Mouse (Mus musculus) hindbrain, embryonic 13.5 days (tissue): ENCODE data around the gene Scaf1. TPM values are rescaled to one million over a fixed set of nuclear protein-coding genes. Genes with fewer than 3 reads are reported as not detected.

Experiments
- ATAC-seq: fragments of 200-750 bp; cut with Nextera tagmentation; 2 replicates; pipeline ENCODE4 v1.8.0; 2017; ENCODE audit warnings: moderate TSS enrichment; ENCODE audit not compliant: low FRiP score
- H3K27ac ChIP-seq: fragments of 300-500 bp; sonication (generic); 2 replicates; pipeline ENCODE4 v1.5.1; 2015; ENCODE audit warnings: inconsistent platforms, mild to moderate bottlenecking, moderate library complexity
- H3K27me3 ChIP-seq: fragments of 300-500 bp; sonication (generic); 2 replicates; pipeline ENCODE4 v1.6.1; 2015; ENCODE audit warnings: mild to moderate bottlenecking, inconsistent platforms
- H3K36me3 ChIP-seq: fragments of 300-500 bp; sonication (generic); 2 replicates; pipeline ENCODE4 v1.6.1; 2015; ENCODE audit warnings: mild to moderate bottlenecking, inconsistent platforms
- H3K4me1 ChIP-seq: fragments of 300-500 bp; sonication (generic); replicated peaks from 2 replicates; pipeline ENCODE4 v1.6.1; 2015; ENCODE audit warnings: inconsistent platforms
- H3K4me2 ChIP-seq: fragments of 300-500 bp; sonication (generic); 2 replicates; pipeline ENCODE4 v1.6.1; 2015; ENCODE audit warnings: inconsistent platforms, mild to moderate bottlenecking, moderate library complexity
- H3K4me3 ChIP-seq: fragments of 300-500 bp; sonication (generic); 2 replicates; pipeline ENCODE4 v1.5.1; 2015; ENCODE audit warnings: mild to moderate bottlenecking, inconsistent platforms
- H3K9ac ChIP-seq: fragments of 300-500 bp; sonication (generic); 2 replicates; pipeline ENCODE4 v1.6.1; 2015; ENCODE audit warnings: mild to moderate bottlenecking, inconsistent platforms
- H3K9me3 ChIP-seq: fragments of 300-500 bp; sonication (generic); 2 replicates; pipeline ENCODE4 v1.6.1; 2016; ENCODE audit warnings: inconsistent platforms
- WGBS: fragments of 180-500 bp; shearing (Covaris S2); methylation state at CpG from one replicate; pipeline ENCODE4 v1.1.7; 2015; 5-methylcytosine and 5-hydroxymethylcytosine counted together
- microRNA-seq: library from miRNA; unstranded; fragments of <30 nt; microRNA quantifications from one replicate; pipeline ENCODE4, GENCODE M21; 2016
- polyA plus RNA-seq: library from polyadenylated mRNA; unstranded; fragments of >200 nt; fragmentation: Nextera tagmentation; extraction: Ambion mirVana; gene quantifications from 2 replicates; pipeline ENCODE4 v1.2.1, GENCODE M21; 2015

Gene Scaf1
- polyA plus RNA-seq, 1 experiment from 2014 or later = 42.4 TPM

DNA sequence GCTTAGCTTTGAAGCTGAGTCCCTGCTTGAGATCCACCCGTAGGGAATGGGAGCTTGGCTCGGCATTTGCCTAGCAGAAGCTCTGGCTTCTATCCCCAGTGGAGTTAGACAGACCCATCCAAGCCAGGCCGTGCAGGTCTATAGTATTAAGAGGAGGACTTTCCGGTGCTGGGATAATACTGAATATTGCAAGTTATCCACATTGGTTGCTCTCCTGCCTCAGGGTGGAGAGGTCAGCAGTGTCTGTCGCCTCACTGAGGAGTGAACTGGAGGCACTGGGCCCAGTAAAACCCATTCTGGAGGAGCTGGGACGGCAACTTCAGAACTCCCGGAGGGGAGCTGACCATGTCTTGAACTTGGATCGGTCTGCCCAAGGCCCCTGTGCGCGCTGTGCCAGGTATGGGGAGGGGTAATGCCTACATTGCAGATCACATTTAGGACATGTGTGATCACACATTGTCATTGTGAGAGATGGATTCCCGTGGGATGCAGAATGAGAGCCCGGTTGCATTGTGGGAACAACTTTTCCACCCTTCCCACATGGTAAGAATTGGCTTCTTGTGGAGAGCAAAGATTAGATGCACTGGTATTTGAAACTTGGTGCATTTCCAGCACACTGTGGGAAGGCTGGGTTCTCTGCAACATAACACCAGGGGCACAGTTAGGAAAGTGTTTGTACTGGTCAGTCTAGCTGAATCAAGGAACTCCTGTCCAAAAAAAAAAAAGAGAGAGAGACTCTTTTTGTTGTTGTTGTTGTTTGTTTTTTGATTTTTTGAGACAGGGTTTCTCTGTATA is 61.9 kb downstream of the Scaf1 start:
- no peak for ATAC-seq
- Histone ChIP-seq H3K27me3 (peaks cover 40% of the 10 kb centered on the region), H3K36me3 (peaks cover 8% of the 10 kb centered on the region), H3K4me3 (no peak overlapping the region), H3K4me1 (peaks cover 28% of the 10 kb centered on the region), H3K27ac (no peak overlapping the region), H3K9ac (no peak overlapping the region), H3K4me2 (no peak overlapping the region), H3K9me3 (no peaks in the 10 kb centered on the region)
- WGBS = 82% methylated on average over 12 of the region's 12 CpGs

DNA sequence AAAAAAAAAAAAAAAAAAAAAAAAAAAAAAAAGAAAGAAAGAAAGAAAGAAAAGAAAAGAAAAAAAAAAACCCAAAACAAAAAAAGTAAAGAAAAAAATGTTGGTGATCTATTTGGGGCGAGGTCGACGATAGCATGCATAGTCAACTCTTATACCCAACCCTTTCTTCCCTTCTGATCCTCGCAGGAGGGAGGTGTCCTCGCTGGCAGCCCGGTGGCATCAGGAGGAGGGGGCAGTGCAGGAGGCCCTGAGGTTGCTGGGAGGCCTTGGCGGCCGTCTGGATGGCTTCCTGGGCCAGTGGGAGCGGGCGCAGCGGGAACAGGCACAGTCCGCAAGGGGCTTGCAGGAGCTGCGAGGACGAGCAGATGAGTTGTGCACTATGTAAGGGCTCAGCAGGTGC is 62.6 kb downstream of the Scaf1 start:
- H3K27me3 ChIP-seq = peaks cover 46% of the 10 kb centered on the region
- no peak for ATAC-seq
- 60% methylated on average over 14 of the region's 14 CpGs for WGBS

More for the DNA sequence above, 62.6 kb downstream of the Scaf1 start:
- H3K4me3 ChIP-seq = no peak overlapping the region
- no peak overlapping the region for H3K4me2 ChIP-seq
- H3K9ac ChIP-seq = no peak overlapping the region
- peaks cover 28% of the 10 kb centered on the region for H3K4me1 ChIP-seq
- peaks cover under 1% of the 10 kb centered on the region for H3K36me3 ChIP-seq
- H3K27ac ChIP-seq = no peak overlapping the region
- no peaks in the 10 kb centered on the region for H3K9me3 ChIP-seq

Small RNAs within 50 kb of the gene (microRNA-seq; reads per million reads assigned to microRNA genes)
- gene Mir7054 = not detected

Other genes with a start within 250 kb of the Scaf1 start
- gene Nup62, start 200.3 kb downstream of the Scaf1 start, polyA plus RNA-seq = 47.6 and 47.9 TPM in 2 replicates
- gene Il4i1, start 200.0 kb downstream of the Scaf1 start, polyA plus RNA-seq = 1.6 and 1.7 TPM in 2 replicates
- gene Atf5, start 199.7 kb downstream of the Scaf1 start, polyA plus RNA-seq = 3.5 and 4.2 TPM in 2 replicates
- gene Akt1s1, start 167.4 kb downstream of the Scaf1 start, polyA plus RNA-seq = 86.8 and 93.7 TPM in 2 replicates
- 108 and 112 TPM in 2 replicates for gene Tbc1d17, start 167.3 kb downstream of the Scaf1 start, polyA plus RNA-seq
- 34.1 and 35.8 TPM in 2 replicates for gene Pnkp, start 159.2 kb downstream of the Scaf1 start, polyA plus RNA-seq
- gene Ptov1, start 146.6 kb downstream of the Scaf1 start, polyA plus RNA-seq = 495 and 503 TPM in 2 replicates
- gene Med25, start 123.7 kb downstream of the Scaf1 start, polyA plus RNA-seq = 142 and 147 TPM in 2 replicates
- 19.3 and 19.8 TPM in 2 replicates for gene Fuz, start 120.3 kb downstream of the Scaf1 start, polyA plus RNA-seq
- 105 and 108 TPM in 2 replicates for gene Ap2a1, start 86.9 kb downstream of the Scaf1 start, polyA plus RNA-seq
- gene Tsks, start 73.2 kb downstream of the Scaf1 start, polyA plus RNA-seq = 0.17 TPM in 1 of 2 replicates, not detected in the other
- 52.2 and 56.3 TPM in 2 replicates for gene Cpt1c, start 41.5 kb downstream of the Scaf1 start, polyA plus RNA-seq
- 681 and 687 TPM in 2 replicates for gene Prmt1, start 29.8 kb downstream of the Scaf1 start, polyA plus RNA-seq
- gene Irf3, start 18.7 kb downstream of the Scaf1 start, polyA plus RNA-seq = 66.7 and 68.3 TPM in 2 replicates
- gene Bcl2l12, start 17.7 kb downstream of the Scaf1 start, polyA plus RNA-seq = 16.2 and 19.7 TPM in 2 replicates
- 11.5 and 15.4 TPM in 2 replicates for gene Rras, start 1.6 kb upstream of the Scaf1 start, polyA plus RNA-seq
- gene Prr12, start 36.5 kb upstream of the Scaf1 start, polyA plus RNA-seq = 13.8 and 14.5 TPM in 2 replicates
- gene Nosip, start 46.1 kb upstream of the Scaf1 start, polyA plus RNA-seq = 58.0 and 58.5 TPM in 2 replicates
- gene Prrg2, start 46.3 kb upstream of the Scaf1 start, polyA plus RNA-seq = 14.8 and 17.1 TPM in 2 replicates
- 93.8 and 103 TPM in 2 replicates for gene Rcn3, start 75.9 kb upstream of the Scaf1 start, polyA plus RNA-seq
- 26.9 and 28.3 TPM in 2 replicates for gene Fcgrt, start 87.5 kb upstream of the Scaf1 start, polyA plus RNA-seq
- gene Rps11, start 108.1 kb upstream of the Scaf1 start, polyA plus RNA-seq = 994 and 999 TPM in 2 replicates
- 770 and 846 TPM in 2 replicates for gene Rpl13a, start 112.4 kb upstream of the Scaf1 start, polyA plus RNA-seq
- 0.14 TPM in 1 of 2 replicates, not detected in the other for gene Gm45713, start 119.9 kb upstream of the Scaf1 start, polyA plus RNA-seq
- 1.4 and 1.6 TPM in 2 replicates for gene Flt3l, start 120.1 kb upstream of the Scaf1 start, polyA plus RNA-seq
- 85.6 and 94.4 TPM in 2 replicates for gene Pih1d1, start 137.9 kb upstream of the Scaf1 start, polyA plus RNA-seq
- gene Aldh16a1, start 138.2 kb upstream of the Scaf1 start, polyA plus RNA-seq = 23.7 and 24.5 TPM in 2 replicates
- 0.42 and 0.62 TPM in 2 replicates for gene Slc17a7, start 147.6 kb upstream of the Scaf1 start, polyA plus RNA-seq
- gene Gfy, start 163.2 kb upstream of the Scaf1 start, polyA plus RNA-seq = not detected in 2 replicates
- gene Pth2, start 164.6 kb upstream of the Scaf1 start, polyA plus RNA-seq = 0.66 TPM in 1 of 2 replicates, not detected in the other
- 0.49 and 0.54 TPM in 2 replicates for gene Ccdc155, start 188.5 kb upstream of the Scaf1 start, polyA plus RNA-seq
- gene Dkkl1, start 195.8 kb upstream of the Scaf1 start, polyA plus RNA-seq = 5.6 and 5.7 TPM in 2 replicates
- gene Tead2, start 199.4 kb upstream of the Scaf1 start, polyA plus RNA-seq = 78.6 and 79.2 TPM in 2 replicates
- gene Cd37, start 222.8 kb upstream of the Scaf1 start, polyA plus RNA-seq = 0.96 and 1.7 TPM in 2 replicates
- gene Slc6a16, start 224.7 kb upstream of the Scaf1 start, polyA plus RNA-seq = 0.18 and 0.38 TPM in 2 replicates